Mouse (Mus musculus) liver, adult 2 months (tissue): ENCODE measurements around the gene Sh2d4b.

ENCODE experiments used
- CTCF ChIP-seq: fragments of 200-500 bp; IDR thresholded peaks from 2 replicates; pipeline ENCODE4 v1.5.1; 2011; ENCODE audit warnings: low read depth, low read length, control low read depth
- POLR2A ChIP-seq: fragments of 200-500 bp; IDR thresholded peaks from 2 replicates; pipeline ENCODE4 v1.6.1; 2011; ENCODE audit warnings: low read length, control low read depth; ENCODE audit not compliant: insufficient read depth; ENCODE audit errors: extremely low read depth

DNA sequence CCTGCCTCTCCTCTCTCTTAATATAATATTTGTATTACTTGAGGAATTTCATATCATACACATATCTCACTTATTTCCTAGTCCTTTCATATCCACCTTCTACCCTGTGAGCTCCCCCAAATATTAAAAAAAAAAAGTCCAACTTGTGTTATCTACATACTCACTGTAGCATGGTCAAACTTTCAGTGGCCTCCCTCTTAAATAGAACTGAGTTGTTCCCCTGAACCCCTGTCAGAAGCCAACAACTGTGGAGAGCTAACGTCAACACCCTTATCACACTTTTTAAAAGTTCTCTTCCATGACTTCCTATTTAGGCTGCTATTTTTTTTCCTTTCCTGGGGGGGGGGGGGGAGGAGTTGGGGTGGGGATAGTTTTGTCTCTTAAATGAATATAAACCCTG lies 7.3 kb downstream of the Sh2d4b start:
- TF ChIP-seq CTCF = no peak
- TF ChIP-seq POLR2A = no peak
